Mouse (Mus musculus) cerebellum, postnatal 10 days (tissue): ENCODE measurements at regions not wholly inside any gene's neighbourhood (a gene's known extent, or its start where the extent isn't known, plus 50 kb on each side); places are given as distances from the start of the nearest gene placed in this dataset.
"Not testable (repeated sequence)": the region's sequence is repeated elsewhere in the genome, so short reads cannot be mapped to it uniquely, and the experiment has no call there.

Experiments used
- DNase-seq, 2 experiments: peaks; one replicate each; pipeline ENCODE4 v3.0.0; 2021; ENCODE audit warnings: mixed read lengths in 2 of 2

- no peak for DNase-seq
Observed at GRCm38 (mm10) chr15:16130862-16131261, 597.7 kb upstream of the Cdh9 start.

GRCm38 (mm10) chr15:16158164-16158563 lies 570.4 kb upstream of the Cdh9 start:
- DNase-seq: no peak

DNA sequence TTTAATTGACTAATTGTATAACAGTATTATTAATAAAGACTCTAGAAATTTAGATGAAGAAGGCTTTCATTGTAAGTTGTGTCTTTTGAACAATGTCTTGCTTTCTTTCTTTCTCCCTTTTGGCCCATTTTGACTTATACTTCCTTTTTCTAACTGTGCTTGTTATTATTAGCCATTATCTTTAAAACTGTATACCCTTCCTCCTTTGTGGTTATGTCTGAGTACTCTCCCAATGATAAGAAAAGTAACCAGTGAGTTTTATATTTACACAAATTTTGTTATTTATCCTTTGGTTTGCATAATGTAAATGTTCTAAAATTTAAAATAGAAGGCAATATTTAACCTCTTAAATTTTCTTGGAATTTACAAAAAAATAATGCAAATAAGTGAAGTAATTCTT lies 564.6 kb upstream of the Cdh9 start:
- DNase-seq: no peak

- DNase-seq: no peak
Observed at GRCm38 (mm10) chr15:16213354-16213753, 515.2 kb upstream of the Cdh9 start.

- DNase-seq: peak in 1 of 2 experiments; percentile 9
Observed at GRCm38 (mm10) chr15:16221648-16222047, 506.9 kb upstream of the Cdh9 start.

GRCm38 (mm10) chr15:16248595-16248994 lies 480.0 kb upstream of the Cdh9 start:
- peak in 1 of 2 experiments; percentile 1 for DNase-seq

DNA sequence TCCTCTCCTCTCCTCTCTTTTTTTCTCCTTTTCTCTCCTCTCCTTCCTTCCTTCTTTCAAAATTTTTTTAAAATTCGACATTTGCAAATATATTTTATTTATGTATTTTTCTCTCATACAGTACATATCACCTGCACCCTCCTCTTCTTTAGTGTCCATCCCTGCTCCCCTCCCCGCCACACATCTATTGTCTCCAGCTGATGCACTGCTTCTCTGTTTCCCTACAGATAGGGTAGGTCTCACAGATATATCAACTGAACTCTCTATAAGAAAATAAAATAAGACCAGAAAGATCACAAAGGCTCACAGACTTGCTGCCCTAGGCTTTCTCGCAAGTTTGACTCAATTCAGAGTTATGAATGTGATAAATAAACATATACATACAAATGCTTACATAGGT lies 443.4 kb upstream of the Cdh9 start:
- DNase-seq: no peak

DNA sequence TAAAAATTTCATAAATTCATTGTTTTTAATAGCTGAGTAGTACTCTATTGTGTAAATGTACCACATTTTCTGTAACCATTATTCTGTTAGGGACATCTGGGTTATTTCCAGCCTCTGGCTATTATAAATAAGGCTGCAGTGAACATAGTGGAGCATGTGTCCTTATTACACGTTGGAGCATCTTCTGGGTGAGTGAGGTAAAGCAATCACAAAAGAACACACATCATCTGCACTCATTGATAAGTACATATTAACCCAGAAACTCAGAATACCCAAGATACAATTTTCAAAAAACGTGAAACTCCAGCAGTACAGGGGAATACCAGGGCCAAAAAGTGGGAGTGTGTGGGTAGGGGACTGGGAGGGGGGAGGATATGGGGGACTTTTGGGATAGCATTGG lies 434.0 kb upstream of the Cdh9 start:
- DNase-seq: not testable (repeated sequence)

DNA sequence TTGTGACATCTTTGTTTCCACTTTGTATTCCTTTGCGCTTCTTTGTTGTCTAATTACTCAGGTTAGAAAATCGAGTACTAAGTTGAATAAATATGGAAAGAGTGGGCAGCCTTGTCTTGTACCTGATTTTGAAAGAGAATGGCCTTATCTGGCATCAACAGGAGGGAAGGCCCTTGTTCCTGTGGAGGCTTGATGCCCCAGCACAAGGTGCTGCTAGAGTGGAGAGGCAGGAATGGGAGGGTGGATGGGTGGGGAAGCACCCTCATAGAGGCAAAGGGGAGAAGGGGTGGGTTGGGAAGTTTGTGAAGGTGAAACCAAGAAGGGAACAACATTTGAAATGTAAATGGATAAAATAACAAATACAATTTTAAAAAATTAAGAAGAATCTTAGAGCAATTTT lies 418.9 kb upstream of the Cdh9 start:
- no peak for DNase-seq

DNA sequence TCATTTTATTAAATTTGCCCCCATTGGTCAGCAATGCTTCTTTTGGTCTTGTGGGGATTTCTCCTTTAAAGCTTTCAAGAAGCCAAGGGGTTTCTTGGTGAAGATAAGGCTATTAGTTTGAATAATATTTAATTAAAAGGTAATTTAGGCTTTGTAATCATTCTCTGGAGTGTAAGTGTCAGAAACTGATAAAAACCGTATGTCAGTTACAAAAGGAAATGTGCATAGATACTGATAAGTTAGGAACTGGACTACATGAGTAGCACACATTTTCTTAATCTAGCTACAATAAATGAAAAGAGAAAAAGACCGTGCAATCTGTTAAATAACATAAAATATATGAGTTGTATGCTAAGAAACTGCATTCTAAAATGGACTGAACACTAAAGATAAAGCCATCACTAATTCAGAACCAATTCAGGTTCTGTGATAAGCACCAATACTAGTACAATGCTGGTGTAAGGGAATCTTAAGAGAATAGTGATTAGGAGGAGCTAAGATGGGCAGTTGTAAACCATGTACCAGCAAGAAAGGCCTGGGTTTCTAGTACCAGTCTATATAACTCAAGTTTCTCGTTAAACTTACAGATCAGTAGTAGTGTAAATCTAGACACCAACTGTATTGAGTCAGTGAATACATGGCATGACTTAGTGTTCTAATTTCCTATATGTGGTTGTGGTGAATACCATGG lies 416.5 kb upstream of the Cdh9 start:
- no peak for DNase-seq

DNA sequence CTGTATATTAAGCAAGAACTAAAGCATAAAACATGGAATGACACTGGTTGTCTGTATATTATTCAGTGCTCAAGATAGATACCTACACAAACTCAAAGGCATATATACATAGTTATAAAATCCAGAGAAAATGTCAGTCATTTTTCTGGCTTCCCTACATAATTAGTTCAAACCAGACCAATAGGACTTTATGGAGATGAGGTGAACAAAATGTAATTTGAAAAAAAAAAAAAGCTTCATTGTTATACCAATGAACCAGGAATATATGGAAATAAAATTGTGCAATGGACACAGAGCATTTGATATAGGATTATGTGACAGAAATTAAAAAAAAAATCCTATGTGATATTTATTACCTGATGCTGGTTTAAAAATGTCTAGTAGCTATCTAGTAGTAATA lies 415.8 kb upstream of the Cdh9 start:
- no peak for DNase-seq

- DNase-seq: no peak
Observed at GRCm38 (mm10) chr15:16313818-16314217, 414.7 kb upstream of the Cdh9 start.

- DNase-seq: no peak
Observed at GRCm38 (mm10) chr15:16314606-16315005, 413.9 kb upstream of the Cdh9 start.

DNA sequence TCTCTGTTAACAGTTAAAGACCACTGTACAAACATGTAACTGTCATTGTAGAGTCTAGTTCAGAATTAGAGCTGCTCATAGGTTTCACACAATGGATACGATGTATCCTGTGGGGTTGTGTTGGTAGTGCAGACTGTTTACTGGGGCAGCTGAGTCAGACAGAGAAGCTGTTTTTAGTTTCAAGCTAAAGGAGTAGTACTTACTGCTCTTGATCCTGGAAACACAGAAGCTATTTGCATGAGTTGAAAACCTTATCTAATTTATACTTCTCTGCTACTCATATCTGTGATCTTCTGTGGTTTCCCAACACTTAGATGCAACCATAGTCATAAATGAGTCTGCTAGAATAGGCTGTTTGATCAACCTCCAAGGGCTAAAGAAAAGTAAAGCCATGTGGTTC lies 413.5 kb upstream of the Cdh9 start:
- DNase-seq: no peak

DNA sequence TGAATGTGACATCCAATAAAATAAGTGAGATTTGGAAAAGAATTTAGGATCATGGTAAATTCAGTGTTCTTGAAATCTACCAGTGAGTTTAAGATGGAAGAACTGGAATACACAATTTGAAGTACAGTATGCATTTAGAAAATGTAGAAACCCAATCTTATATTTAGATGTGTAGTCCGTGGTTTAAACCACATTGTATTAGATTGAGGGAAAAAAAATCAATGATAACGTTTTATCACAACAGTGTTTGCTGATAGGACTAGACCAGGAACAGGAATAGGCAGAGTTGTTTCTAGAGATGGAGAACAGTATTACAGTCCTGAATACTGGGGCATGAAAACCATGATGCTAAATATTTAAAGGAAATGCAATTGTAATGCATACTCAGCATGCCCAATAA lies 402.2 kb upstream of the Cdh9 start:
- no peak for DNase-seq
